ENCODE assay signal across 14 mouse cellular contexts in the genomic region with DNA sequence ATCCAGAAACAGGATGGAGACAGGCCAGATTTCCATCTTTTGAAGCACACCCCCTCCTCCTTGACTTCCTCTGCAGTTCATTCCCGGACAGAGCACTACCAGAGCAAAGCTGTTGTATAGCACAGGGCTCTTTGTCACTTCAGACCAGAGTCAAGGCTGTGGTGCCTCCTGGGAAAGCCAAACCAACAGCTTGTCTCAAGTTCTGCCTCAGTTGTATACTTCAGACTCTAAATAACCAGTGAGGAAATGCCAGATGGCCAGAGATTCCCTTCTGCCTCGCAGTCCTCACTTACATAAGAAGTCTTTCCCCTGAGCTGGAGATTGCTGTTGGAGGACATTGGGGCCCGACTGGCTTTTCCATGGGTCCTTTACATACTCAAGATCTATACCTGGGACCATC.
"Had no signal": no experiment of that assay in that cellular context is flagged by ENCODE, and none has a peak within 500 bp of the region (broad histone marks: within the 10 kb centered on the region; RNA-seq: fewer than 3 reads in every experiment).

No protein-coding gene starts in this region.

- H3K4me3 ChIP-seq: liver, embryonic 13.5 days had no signal

- DNase-seq: kidney, adult 18-20 months; kidney, adult 9 months; kidney, postnatal 36 days; liver, embryonic 13.5 days; lung, adult 2 months; lung, postnatal 14 days; lung, postnatal 4 days; midbrain, embryonic 14.5 days; thymus, adult 2 months; thymus, postnatal 14 days; thymus, postnatal 4 days had no signal

- H3K27ac ChIP-seq: kidney, postnatal 0 days; liver, embryonic 13.5 days had no signal

- ATAC-seq: inflammation-experienced regulatory T-cells, adult 6 months; intestine, embryonic 16.5 days had no signal
